Mouse (Mus musculus) ovary, adult 18-20 months (tissue): ENCODE data around the gene Plppr3.
A peak's percentile ranks its signal among the peaks of the same experiment; 100 is the strongest.

Experiments used
- DNase-seq: peaks from one replicate; pipeline ENCODE4 v3.0.0; 2022; ENCODE audit warnings: low spot score, mixed read lengths

Gene Plppr3

DNA sequence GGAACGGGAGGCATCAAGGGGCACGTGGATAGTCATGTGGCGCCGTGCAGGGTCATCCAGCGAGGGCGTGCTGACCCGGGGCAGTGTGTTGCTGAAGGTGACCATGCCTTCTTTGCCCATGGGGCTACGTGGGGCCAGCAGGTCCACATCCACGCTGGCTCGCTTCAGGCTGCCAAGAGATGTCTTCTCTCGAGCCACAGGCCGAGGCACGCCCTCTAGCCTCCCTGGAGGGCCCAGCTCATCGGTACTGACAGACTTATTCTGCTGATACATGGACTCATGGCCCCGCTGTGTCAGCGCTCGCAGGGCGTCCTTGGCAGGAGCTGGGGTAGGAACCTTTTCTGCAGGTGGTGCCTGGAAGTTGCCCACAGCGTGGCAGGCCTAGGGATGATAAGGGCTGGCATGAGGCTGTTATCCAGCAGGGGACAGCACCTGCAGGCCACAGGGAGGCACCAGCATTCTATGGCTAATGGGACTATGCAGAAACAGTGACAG, 8.6 kb downstream of the Plppr3 start:
- peak; percentile 73 for DNase-seq

DNA sequence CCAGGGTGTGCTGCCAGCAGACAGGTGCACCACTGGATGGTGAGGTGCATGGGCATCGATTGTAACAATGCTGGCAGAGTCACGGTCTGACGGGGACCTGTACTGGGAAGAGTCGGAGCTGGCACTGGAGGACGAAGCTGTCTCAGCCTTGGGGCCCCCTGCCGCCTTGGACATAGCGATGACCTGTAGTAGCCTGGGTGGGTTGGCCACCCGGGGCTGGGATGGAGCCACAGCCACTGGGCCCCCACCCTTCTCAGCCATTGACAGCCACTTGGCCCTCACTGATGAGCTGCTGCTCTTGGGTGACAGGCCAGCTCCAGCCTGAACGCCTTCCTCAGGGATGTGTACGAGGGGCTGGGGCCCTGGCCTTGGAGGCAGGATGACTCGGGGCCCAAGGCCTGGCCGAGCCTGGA, 9.2 kb downstream of the Plppr3 start:
- DNase-seq = no peak

DNA sequence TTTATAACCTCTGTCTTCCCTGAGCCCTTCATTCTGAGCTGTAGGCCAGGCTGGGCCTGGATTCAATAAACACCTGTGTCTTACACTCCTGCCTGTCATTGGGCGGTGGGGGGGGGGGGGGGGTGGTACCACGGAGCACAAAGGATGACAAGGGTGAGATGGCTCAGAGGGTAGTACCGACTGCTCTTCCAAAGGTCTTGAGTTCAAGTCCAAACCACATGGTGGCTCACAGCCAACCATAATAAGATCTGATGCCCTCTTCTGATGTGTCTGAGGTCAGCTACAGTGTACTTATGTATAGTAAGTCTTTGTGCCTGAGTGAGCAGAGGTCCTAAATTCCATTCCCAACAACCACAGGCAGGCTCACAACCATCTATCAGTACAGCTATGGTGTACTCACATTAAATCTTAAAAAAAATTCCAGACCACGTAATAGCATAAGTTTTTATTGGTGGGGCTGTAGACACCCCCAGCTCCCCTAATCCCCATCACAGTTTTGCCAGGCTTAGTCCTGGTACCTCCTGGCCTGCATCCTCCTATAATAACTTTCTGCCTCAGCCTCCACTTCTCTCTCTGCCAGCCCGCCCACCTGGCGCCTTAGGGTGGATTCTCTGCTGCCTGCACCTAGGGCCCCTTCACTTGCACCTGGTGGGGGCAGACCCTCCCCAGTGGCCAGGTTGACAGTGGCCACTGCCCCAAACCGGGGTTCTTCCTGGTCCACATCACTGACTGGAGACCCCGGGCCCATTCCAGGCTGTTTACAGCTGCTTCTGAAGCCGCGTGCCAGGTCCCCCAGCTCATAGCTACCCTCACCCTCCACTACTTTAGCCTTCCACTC, 9.9 kb downstream of the Plppr3 start:
- no peak for DNase-seq

DNA sequence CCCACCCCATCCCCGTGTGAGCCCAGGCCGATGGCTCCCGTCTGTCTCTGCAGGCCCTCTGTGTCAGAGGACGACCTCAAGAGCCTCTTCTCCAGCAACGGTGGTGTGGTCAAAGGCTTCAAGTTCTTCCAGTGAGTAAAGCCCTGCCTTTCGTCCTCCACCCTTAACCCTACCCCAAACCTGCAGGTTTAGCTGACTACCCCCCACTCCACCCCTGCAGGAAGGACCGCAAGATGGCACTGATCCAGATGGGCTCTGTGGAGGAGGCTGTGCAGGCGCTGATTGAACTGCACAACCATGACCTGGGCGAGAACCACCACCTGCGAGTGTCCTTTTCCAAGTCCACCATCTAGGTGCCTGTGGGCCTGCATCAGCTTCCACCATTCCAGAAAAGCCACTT, 11.5 kb downstream of the Plppr3 start:
- no peak for DNase-seq

DNA sequence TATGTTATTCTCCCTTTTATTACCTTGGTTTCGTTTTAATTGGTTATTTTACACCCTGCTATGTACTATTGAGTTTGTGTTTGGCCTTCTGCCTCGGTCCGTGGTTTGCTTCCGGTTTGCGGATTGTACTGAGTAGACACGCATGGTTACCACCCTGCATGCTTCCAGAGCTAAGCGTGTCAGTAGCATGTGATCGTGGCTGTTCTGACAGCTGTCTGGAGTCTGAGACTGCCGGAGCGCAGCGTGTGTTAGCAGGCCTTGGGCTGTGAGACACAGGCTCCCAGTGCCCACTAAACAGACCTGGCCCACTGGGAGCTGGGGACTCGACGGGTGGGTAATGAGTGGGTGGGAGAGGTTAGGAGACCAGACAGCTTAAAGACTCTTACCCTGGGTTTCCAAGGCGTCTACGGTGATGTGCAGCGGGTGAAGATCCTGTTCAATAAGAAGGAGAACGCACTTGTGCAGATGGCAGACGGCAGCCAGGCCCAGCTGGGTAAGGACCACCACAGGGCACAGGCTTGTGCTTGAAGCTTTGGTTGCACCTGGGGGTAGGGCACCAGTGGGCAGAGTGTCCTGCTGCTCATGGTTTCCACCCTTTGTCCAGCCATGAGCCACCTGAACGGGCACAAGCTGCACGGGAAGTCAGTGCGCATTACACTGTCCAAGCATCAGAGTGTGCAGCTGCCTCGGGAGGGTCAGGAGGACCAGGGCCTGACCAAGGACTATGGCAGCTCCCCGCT, 12.2 kb downstream of the Plppr3 start:
- no peak for DNase-seq

DNA sequence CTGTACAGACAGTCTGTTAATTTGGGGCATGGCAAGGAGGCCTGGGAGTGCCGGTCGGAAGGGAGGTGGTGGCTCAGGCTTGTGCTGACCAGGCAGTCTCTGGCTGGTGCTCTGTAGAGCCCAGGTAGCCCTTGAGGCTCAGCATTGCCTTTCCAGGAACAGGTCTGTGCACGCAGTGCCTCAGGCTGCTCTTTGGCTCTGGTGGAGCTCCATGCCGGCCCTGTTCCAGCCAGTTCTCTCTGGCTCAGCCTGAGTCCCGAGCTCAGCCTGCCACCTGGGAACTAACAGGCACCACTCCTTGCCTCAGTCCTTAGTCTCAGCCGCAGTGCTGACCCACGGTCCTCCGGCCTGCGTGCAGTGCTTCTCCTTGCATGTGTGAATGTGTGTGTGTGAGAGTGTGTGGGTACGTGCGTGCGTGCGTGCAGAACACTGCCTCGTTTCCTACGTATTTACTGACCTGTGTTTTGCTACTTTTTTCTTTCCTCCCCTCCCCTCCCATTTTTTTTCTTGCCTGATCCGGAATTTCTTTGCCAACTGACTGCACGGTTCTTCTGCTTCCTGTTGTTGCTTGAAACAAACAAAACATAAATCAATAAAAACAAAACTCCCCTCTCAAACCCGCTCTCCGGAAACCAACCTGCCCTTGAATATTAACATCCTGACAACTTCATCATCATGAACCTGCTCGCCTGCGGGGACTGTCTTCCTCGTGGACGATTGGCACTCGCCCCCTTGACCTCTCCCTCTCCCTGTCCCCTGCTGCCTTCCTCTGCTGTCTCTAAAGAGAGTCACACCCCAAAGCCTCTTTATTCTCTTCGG, 13.0 kb downstream of the Plppr3 start:
- no peak for DNase-seq

DNA sequence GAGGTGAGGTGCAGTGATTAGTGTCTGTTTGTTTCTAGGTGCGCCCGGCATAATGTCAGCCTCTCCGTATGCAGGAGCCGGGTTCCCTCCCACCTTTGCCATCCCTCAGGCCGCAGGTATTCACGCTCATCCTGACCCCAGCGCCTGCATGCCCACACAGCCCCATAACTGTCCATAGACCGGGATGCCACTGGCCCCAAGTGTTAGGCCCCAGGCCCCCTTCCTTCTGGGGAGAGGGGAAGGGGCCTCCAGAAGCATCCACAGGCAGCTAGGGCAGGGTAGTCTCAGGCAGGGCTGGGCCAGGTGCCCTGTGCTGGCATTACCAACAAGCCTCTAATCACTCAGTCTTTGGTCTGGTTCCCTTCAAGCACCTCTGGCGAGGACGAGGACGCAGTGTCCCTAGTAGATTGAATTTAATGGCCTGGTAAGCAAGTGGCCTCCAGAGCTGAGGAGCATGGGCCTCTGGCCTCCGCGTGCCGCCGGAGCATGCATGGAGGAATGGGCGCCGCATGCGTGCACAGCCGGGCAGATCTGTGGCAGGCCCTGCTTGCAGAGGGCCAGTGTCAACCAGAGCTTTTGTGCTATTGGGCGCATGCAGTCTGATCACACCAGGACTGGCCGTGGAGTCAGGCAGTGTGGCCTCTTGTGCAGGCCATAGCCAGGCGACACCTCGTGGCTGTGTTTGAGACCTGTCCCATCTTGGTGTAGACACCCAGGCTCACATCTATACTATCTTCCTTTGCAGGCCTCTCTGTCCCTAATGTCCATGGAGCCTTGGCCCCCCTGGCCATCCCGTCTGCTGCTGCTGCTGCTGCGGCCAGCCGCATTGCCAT, 14.1 kb downstream of the Plppr3 start:
- no peak for DNase-seq

DNA sequence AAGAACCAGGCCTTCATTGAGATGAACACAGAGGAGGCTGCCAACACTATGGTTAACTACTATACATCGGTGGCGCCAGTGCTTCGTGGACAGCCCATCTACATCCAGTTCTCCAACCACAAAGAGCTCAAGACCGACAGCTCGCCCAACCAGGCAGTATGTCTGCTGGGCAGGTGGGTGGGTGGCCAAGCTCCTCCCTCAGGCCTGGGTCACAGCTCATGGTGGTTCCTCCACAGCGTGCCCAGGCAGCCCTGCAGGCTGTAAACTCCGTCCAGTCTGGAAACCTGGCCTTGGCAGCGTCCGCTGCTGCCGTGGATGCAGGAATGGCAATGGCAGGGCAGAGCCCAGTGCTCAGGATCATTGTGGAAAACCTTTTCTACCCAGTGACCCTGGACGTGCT, 15.3 kb downstream of the Plppr3 start:
- no peak for DNase-seq

DNA sequence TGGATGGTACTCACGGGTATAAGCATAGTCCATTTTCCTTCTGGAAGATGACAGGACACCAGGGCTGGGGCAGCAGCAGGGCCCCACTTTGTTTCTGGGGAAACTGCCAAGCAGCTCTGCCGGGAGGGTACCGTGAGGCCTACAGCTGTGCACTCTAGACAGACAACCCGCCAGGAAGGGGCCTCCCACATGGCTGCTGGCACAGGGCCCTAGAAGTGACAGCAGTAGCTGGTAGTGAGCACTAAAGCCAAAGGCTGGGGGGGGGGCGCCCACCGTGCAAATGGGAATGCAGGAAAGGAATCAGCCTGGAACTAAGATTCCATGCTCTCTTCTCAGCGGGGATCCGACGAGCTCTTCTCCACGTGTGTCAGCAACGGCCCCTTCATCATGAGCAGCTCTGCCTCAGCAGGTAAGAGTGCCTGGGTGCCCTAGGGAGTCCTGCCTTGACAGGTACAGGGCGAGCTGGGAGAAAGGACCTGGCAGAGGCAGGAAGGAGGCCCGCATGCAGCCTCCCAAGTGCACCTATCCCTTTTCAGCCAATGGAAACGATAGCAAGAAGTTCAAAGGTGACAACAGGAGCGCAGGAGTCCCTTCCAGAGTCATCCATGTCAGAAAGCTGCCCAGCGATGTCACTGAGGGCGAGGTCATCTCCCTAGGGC, 15.9 kb downstream of the Plppr3 start:
- DNase-seq = peak; percentile 67

DNA sequence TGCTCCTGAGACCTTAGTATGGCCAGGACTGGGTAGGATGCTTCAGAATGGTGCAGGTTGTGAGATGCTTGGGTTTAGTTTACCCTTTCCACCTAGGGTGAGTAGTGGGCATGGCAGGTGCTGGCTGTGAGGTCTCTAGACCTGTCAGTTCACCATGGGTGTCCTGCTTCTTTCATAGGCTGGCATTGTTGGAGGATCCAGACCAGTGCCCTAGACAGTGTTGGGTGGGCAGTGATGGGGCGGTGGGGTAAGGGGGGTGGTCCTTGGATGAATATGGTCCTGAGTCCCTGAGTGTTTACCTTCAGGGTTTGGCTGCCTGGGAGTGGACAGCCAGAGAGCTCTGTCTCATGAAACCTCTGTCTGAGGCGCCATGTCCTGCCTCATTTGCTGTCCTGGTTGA, 16.5 kb downstream of the Plppr3 start:
- no peak for DNase-seq

DNA sequence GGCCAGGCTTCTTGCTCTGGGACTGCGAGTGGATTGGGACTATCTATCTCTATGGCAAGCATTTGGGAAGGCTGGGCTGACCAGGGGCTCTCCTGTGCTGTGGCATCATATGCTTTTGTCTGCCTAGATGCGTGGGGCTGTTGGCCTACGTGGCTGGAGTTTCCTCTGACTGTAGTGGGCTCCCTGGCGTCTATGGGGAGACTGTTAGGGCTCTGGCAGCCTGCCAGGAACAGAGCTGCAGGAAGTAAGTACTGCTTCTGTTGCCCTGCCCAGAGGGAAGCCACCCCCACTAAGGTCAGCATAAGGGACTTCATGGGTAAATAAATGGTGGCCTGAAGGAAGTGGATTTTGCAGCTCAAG, 17.0 kb downstream of the Plppr3 start:
- no peak for DNase-seq

DNA sequence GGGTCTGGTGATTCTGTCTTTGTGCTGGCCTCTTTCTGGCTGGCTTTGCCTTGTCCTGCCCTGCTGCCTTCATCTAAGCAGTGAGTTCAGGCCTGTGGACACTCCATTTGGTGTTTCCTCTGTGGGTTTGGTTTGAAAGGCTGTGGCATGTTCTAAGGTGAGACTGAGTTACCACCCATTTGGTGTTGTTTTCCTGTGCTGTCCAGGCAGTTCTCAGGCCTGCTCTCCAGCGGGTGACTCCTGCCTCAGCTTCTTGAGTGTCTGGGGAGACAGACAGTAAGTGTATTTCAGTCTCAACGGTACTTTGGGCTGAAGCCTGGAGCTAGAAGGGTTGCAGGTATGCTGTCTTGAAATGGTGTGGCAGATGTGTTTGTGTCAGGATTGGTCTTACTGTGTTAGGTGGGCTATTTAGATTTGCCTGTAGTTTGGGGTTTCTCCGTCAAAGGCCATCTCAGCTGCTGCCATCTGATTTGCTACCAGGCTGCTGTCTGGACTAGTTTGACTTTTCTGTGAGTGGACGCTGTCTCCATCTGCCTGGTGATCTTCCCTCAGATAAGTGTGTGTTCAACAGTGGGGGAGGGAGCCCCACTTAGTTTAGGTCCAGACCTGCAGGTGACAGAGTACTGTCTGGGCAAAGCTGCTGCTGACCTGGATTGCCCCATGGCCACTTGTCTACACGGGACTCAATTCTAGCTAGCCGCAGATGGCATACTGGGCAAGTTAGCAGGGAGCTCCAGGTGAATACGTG, 17.6 kb downstream of the Plppr3 start:
- no peak for DNase-seq

DNA sequence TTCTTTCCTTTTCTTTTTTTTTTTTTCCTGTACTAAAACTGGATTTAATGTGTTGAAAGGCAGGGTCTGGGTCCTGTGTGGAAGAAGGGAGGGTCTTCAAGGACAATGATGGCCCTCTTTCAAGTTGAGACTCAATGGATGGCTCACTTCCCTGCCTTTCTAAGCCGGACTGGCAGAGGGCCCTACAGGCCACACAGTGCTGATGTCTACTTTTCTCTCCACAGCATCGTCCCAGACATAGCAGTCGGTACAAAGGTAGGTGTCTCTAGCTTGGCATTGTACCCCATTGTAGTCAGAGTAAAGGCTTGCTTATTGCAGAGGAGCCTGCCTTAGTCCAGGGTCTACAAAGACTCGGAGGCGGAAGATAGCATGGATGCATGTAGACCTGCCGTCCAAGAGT, 18.2 kb downstream of the Plppr3 start:
- DNase-seq = no peak

DNA sequence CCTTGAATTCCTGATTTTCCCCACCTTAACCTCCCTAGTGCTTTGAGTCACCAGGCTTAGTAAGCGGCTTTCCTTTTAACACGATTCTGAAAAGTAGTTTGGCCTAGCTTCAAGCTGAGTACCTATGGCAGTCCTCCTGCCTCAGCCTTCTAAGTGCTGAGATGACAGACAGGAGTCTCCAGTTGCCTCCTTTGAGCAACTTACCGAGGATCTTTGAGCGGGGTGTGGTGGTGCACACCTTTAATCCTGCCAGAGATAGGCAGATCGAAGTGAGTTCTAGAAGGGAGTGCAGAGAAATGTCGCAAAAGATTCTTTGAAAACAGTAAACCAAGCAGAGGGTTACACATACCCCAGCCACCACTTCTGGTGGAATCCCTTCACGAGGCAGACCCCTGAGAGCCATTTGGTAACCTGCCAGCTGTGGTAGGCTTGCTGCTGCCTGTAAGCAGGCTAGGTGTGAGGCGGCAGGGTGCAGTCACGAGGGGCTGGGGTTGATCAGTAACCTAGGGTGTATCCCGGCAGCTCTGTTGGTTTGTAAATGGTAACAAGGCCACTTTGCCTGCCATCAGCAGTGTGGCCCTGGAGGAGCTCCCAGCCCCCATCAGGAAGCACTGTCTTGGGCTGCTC, 18.8 kb downstream of the Plppr3 start:
- DNase-seq = no peak

DNA sequence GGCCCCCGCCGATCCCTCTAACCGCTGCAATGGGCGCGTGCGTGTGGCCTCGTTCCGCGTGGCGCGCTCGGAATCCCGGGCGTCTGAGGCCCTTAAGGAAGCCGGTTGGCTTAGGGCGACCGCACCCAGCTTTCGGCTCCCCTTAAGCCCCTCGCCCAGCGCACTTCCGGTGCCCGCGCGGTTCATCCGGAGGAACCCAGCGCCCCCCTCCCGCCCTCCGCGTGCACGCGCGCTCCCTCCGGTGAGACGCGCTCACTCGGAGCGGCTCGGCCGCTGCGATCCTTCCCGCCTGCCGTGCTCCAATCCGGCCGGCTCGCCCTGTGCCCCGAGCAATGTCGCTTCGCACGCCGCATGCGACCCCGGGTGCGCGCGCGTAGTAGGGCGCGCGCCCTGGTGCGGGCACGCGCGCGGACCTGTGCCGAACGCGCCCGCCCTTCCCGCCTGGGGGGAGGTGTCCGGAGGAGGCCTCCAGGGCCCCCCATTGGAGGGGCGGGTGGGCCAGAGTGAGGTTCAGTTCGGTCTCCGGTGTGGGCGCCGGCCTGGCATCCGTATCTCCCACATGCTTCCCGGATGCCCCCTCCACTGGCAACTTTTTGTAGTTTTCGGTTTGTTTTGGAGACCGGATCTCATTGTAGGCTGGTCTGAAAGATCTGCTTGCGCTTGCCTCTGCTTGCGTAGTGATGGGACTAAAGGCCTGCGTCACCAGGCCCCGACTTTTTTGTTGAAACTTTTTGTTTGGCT, 19.5 kb downstream of the Plppr3 start:
- no peak for DNase-seq

DNA sequence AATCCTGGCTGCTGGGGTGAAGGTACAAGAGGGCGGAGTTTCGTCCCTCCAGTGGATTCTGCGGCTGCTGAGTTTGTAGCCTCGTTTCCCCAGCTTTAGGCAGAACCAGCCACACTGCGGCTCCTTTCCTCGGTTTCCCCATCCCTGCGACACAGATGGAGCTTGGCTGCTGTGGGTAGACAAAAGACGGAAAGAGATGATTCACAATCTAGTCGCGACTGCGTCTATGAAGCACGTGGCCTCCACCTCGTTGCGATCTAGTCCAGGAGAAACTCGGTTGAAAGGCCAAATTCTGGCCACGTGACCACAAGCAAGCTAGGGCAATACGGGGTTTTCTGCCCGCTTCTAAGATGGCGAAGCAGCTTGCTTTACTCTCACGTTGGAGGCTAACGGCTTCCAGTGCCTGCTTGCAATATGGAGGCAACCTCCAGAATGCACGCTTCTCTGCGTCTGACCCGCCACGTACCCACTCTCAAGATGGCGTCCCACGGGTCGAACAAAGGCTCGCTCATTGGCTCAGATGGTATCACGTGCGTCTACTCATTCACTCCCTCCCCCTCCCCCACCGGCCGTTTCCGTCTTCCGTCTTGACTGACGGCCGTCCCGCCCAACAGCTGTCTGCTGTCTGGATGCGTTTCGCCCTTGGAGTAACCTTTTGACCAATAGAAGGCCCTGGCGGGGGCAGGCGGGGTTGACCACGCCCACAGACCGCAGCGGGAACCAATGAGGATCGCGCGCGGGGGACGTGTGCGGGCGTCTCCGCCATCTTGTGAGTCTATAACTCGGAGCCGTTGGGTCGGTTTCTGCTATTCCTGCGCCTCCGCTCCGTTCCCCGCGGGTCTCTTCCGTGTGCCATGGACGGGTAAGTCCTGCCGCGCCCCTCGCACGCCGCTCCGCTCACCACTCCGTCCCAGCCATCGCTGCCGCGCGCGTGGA, 20.3 kb downstream of the Plppr3 start, which contains the start of gene Ptbp1:
TSS of gene Ptbp1 (plus strand) at position 568 of the 936 bp plus-strand sequence.
- DNase-seq = peak; percentile 99

DNA sequence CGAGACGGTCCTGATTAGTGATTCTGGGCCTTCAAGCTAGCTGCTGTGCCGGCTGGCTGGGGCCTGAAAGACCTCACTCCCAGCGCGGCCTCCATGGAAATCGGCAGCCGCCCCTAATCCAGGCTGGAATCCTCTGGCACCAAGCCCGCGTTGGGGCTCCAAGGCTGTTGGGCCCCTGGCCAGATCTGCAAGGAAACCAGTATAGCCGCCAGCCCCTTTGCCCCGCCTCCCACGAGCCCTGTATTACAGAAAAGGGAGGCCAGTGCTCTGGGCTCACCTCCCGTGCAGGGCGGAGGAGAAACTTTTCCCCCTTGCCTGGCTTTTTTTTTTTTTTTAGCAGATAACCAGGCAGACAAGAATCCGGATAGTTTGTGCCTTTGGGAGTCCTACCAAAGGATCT, 21.0 kb downstream of the Plppr3 start:
- DNase-seq = peak; percentile 96

DNA sequence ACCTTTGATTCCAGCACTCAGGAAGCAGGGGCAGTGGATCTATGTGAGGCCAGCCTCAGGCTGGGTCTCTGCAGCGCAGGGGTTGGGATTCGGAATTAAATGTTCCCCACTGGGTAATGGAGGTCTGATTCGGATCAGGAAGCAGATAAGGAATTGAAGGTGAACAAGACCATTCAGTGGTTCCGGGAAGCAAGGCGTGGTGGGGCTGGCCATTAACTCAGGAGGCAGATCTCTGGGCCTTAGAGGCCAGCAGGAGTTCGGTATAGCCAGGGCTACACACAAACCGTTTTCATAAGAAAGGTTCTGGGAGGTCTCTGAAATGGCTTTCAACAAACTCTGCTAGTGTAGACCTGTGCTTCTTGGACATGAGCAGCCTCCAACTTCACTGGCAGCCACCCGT, 21.6 kb downstream of the Plppr3 start:
- DNase-seq = no peak
